Mouse (Mus musculus): ENCODE measurements at regions not wholly inside any gene's neighbourhood (a gene's known extent, or its start where the extent isn't known, plus 50 kb on each side); places are given as distances from the start of the nearest gene placed in this dataset.

DNA sequence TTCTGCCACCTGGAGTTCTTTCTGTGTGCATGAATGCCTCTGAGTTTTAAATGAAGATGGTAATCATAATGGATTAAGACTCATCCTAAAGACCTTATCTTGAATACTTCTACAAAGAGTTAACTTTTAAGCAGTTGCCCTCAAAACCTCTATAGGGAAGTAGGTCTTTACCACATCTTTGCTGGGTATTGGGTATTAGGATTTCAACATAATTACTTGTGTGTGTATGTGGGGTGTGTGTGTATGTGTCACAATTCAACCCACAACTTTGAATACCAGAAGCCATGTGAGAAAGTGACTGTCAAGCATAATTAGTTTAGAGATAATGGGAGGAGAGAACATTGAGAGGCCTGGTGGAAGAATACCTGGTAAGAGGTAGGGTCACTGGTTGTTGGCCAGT, 111.3 kb upstream of the Trpm3 start:
- TF ChIP-seq CTCF (IDR thresholded peaks at IDR 0.05; ENCODE audit: low read depth) = no peak
- TF ChIP-seq EP300 (IDR thresholded peaks at IDR 0.05; ENCODE audit: low read depth) = no peak

Measured in liver, embryonic 14.5 days (tissue).